Mouse (Mus musculus): ENCODE measurements around the gene Gm13090. TPM values are rescaled to one million over a fixed set of nuclear protein-coding genes. Genes with fewer than 3 reads are reported as not detected.
A peak's percentile ranks its signal among the peaks of the same experiment; 100 is the strongest.

The Gm13090 gene
- polyA plus RNA-seq, 1 experiment from 2014 or later, result not detected

- H3K4me1 ChIP-seq (replicated peaks), result peaks cover 32% of the 10 kb centered on the region
- WGBS, result 12% methylated on average over 9 of the region's 10 CpGs
- ATAC-seq (ENCODE audit: insufficient number of reproducible peaks, insufficient read depth, low FRiP score, low TSS enrichment, low read depth), result peak; percentile 43; the same call in 1 of the 2 replicates
These were observed 38.5 kb downstream of the Gm13090 start for GRCm38 (mm10) chr4:151127636-151128548.

DNA sequence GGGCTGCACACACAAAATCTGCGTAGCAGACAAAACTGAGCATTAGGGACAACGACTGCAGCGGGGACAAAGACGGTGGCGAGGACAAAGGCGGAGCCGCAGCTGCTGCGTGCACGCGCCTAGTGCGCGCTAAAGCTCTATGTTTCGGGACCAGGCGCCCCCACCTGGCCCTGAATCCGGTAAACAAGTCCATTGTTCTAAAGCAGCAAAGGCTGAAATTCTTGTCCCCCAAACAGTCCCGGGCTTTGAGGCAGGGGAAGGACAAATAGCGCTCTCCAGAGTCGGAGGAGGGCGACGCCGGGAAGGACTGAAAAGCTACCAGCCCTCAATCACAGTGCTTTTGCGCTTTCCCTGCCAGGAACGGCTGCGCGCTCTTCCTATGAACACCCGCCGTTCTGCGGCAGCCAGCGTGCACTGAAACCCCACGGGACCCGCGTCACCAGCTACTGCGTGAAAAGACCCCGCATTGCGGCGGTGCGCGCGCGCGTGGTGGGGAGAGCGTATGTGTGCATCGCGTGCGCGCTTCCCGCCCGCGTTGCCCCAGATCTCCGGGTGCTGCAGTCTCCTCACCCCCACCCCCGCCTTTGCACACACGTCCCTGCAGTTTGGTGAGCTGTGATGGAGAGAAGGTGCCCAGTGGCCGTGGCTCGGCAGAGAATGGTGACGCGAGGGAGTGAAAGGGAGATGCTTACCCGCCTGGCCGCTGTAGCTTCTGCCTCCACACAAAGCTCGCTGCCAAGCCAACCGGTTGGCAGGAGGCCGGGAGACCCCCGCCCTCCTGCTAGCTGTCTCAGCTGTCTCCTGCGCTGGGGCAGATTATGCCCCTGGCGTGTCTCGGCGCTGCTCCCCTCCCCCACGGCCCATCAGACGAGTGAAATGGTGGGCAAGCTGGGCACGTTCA lies 39.5 kb downstream of the Gm13090 start:
- 0 out of 2 replicates have a peak, but pooled peaks cover 4% of the 10 kb centered on the region for H3K36me3 ChIP-seq
- H3K9me3 ChIP-seq, result no peaks in the 10 kb centered on the region
- peak; percentile 39; the same call in 1 of the 2 replicates for ATAC-seq (ENCODE audit: insufficient number of reproducible peaks, insufficient read depth, low FRiP score, low TSS enrichment, low read depth)
- peak overlapping the region; percentile 82 for H3K4me2 ChIP-seq
- peak overlapping the region; percentile 88 for H3K9ac ChIP-seq (replicated peaks)
- H3K27me3 ChIP-seq, result no peaks in the 10 kb centered on the region
- WGBS, result under 1% methylated on average over 69 of the region's 69 CpGs
- H3K4me3 ChIP-seq (replicated peaks), result peak overlapping the region; percentile 62
- H3K4me1 ChIP-seq (replicated peaks), result peaks cover 32% of the 10 kb centered on the region
- H3K27ac ChIP-seq, result peak overlapping the region; percentile 96

More at GRCm38 (mm10) chr4:151127636-151128548, 38.5 kb downstream of the Gm13090 start:
- Histone ChIP-seq H3K27ac (peak overlapping the region; percentile 96), H3K9me3 (no peaks in the 10 kb centered on the region), H3K36me3 (0 out of 2 replicates have a peak, but pooled peaks cover 4% of the 10 kb centered on the region), H3K4me2 (peak overlapping the region; percentile 82), H3K4me3 (replicated peaks) (peak overlapping the region; percentile 62), H3K27me3 (no peaks in the 10 kb centered on the region), H3K9ac (replicated peaks) (peak overlapping the region; percentile 88)

DNA sequence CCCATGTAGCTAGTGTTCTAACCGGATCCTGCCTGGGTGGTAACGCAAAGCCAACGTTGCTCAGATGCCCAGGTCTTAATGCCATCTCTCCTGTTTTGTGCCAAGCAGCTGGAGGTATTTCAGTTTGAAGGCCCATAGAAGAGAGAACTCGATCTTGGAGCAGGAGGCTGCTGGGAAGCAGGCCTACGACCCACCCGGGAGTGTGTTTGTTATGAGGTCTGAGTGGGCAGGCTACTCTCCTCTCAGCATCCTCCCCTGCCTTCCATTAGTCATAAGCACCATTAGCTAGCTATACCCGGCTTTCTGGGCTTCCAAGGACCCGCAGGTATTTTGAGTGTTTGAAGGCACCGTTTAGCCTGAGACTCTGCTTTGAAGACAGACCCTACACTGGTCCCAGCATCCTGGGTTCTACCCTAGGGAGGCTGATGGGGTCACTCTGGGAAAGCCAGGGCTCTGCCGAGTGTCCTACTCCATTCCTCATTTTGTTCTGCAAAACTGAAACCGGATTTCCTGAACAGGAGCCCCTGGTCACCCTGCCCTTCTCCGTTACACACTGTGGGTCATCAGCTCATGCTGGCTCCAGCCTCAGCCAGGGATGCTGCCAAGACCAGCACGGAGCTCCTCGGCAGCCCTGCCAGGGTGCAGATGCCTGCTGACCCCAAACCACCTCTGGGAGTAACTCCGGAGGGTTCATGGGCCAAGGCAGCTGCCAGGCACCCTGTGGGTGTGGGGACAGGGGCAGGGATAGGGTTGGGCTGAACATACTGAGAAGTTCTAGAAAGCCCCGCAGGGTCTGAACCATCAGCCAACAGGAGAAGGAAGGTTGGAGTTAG lies 40.6 kb downstream of the Gm13090 start:
- WGBS, result 69% methylated on average over 16 of the region's 16 CpGs
- Histone ChIP-seq H3K4me2 (peak overlapping the region; percentile 82), H3K9me3 (no peaks in the 10 kb centered on the region), H3K27me3 (no peaks in the 10 kb centered on the region), H3K4me1 (replicated peaks) (peaks cover 32% of the 10 kb centered on the region), H3K9ac (replicated peaks) (peak overlapping the region; percentile 88), H3K27ac (peak overlapping the region; percentile 96; the same call in 1 of the 2 replicates), H3K4me3 (replicated peaks) (peak overlapping the region; percentile 62), H3K36me3 (0 out of 2 replicates have a peak, but pooled peaks cover 4% of the 10 kb centered on the region)
- no peak for ATAC-seq (ENCODE audit: insufficient number of reproducible peaks, insufficient read depth, low FRiP score, low TSS enrichment, low read depth)

DNA sequence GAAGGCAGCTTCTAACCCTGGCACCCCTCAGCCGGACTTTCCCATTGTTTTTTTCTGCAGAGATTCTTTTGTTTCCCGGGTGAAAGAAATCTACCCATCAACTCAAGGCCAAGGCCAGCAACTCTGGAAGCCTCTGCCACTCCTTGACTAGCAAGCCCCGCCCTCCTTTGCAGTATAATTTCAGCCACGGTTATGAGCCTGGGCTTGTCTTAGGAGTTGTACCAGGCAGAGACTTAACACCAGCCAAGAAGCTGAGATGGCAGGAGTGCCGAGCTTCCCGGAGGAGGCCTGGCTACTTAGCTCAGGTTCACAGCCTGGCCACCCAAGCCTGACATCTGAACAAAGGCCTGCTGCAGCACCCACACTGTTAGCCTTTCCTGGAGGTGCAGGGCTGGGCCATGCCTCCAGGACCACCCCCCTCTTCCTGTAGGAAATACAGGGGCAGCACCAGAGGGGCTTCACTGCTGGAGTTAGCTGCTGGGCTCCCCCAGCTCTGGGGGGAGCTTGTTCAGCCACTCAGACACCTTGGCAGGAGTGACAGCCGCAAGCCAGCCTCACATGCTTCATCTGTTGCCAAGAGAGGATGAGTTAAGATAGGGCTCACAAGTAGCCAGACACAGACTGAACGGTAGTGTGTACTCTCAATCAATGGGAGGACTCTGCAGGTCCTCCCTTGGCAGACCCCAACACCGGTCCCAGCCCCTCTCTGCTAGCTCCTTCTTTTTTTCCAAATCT lies 41.6 kb downstream of the Gm13090 start:
- Histone ChIP-seq H3K36me3 (0 out of 2 replicates have a peak, but pooled peaks cover 4% of the 10 kb centered on the region), H3K9me3 (no peaks in the 10 kb centered on the region), H3K4me2 (no peak overlapping the region), H3K4me3 (replicated peaks) (no peak overlapping the region), H3K27ac (no peak overlapping the region), H3K9ac (replicated peaks) (no peak overlapping the region), H3K4me1 (replicated peaks) (peaks cover 32% of the 10 kb centered on the region), H3K27me3 (0 out of 2 replicates have a peak, but pooled peaks cover 2% of the 10 kb centered on the region)
- WGBS, result 73% methylated on average over 9 of the region's 9 CpGs
- ATAC-seq (ENCODE audit: insufficient number of reproducible peaks, insufficient read depth, low FRiP score, low TSS enrichment, low read depth), result no peak

GRCm38 (mm10) chr4:151132493-151132892 lies 43.1 kb downstream of the Gm13090 start:
- Histone ChIP-seq H3K4me1 (replicated peaks) (peaks cover 28% of the 10 kb centered on the region), H3K4me3 (replicated peaks) (no peak overlapping the region), H3K36me3 (no peaks in the 10 kb centered on the region), H3K27me3 (peaks cover 3% of the 10 kb centered on the region; the same call in 1 of the 2 replicates), H3K9ac (replicated peaks) (no peak overlapping the region), H3K9me3 (no peaks in the 10 kb centered on the region), H3K4me2 (no peak overlapping the region), H3K27ac (no peak overlapping the region)
- 60% methylated on average over 9 of the region's 9 CpGs for WGBS
- ATAC-seq (ENCODE audit: insufficient number of reproducible peaks, insufficient read depth, low FRiP score, low TSS enrichment, low read depth), result no peak

GRCm38 (mm10) chr4:151133760-151134159 lies 44.4 kb downstream of the Gm13090 start:
- WGBS, result 65% methylated on average over 4 of the region's 4 CpGs
- Histone ChIP-seq H3K4me2 (no peak overlapping the region), H3K4me1 (replicated peaks) (peaks cover 26% of the 10 kb centered on the region), H3K4me3 (replicated peaks) (no peak overlapping the region), H3K36me3 (no peaks in the 10 kb centered on the region), H3K27ac (no peak overlapping the region), H3K27me3 (peaks cover 9% of the 10 kb centered on the region), H3K9me3 (no peaks in the 10 kb centered on the region), H3K9ac (replicated peaks) (no peak overlapping the region)
- no peak for ATAC-seq (ENCODE audit: insufficient number of reproducible peaks, insufficient read depth, low FRiP score, low TSS enrichment, low read depth)

- H3K9ac ChIP-seq (replicated peaks), result no peak overlapping the region
- H3K4me3 ChIP-seq (replicated peaks), result no peak overlapping the region
- no peak overlapping the region for H3K27ac ChIP-seq
- no peak overlapping the region for H3K4me2 ChIP-seq
- peaks cover 25% of the 10 kb centered on the region for H3K27me3 ChIP-seq
- peaks cover 37% of the 10 kb centered on the region for H3K4me1 ChIP-seq (replicated peaks)
- ATAC-seq (ENCODE audit: insufficient number of reproducible peaks, insufficient read depth, low FRiP score, low TSS enrichment, low read depth), result no peak
- no peaks in the 10 kb centered on the region for H3K36me3 ChIP-seq
- WGBS, result 82% methylated on average over 8 of the region's 8 CpGs
- H3K9me3 ChIP-seq, result no peaks in the 10 kb centered on the region
These were observed 46.1 kb downstream of the Gm13090 start for GRCm38 (mm10) chr4:151135491-151135890.

DNA sequence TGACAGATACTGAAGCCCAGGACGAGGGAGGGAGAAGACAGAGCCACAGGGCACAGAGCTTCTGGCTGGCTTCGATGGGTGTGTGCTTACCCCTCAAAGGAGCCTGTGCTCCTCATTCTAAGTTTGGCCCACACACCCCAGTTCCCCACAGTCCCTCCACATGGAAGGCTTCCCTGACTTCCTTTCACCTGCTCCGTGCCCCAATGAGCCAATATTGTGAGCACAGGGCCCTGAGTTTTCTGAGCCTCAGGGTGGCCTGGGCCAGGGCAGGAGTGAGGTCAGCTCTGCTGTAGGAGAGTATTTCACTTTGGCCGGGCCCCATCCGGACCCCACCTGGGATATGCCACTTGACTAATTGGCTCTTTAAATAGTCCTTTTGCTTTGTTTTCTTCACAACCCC lies 48.3 kb downstream of the Gm13090 start:
- Histone ChIP-seq H3K4me2 (no peak overlapping the region), H3K9ac (replicated peaks) (no peak overlapping the region), H3K27me3 (peaks cover 35% of the 10 kb centered on the region), H3K4me1 (replicated peaks) (peaks cover 34% of the 10 kb centered on the region), H3K27ac (no peak overlapping the region), H3K4me3 (replicated peaks) (no peak overlapping the region), H3K36me3 (no peaks in the 10 kb centered on the region), H3K9me3 (no peaks in the 10 kb centered on the region)
- no peak for ATAC-seq (ENCODE audit: insufficient number of reproducible peaks, insufficient read depth, low FRiP score, low TSS enrichment, low read depth)
- 62% methylated on average over 5 of the region's 5 CpGs for WGBS

DNA sequence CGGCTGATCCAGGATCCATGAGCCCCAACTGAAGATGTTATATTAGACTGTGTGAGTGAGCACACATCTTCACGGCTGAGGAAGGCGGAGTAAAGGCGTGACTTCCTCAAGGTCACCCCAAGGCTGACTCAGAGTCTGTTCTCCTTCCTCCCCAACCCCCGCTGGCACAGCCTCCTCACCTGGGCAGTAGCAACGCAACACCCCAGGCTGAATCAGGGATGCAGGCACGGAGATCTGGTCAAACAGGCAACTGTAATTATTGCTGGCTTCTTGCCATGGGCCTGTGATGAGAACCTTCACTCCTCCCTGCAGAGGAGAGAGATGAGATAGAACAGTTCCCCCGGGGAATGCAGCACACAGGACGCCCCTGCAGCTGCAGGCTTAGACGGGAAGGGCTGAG lies 48.8 kb downstream of the Gm13090 start:
- H3K9ac ChIP-seq (replicated peaks), result no peak overlapping the region
- ATAC-seq (ENCODE audit: insufficient number of reproducible peaks, insufficient read depth, low FRiP score, low TSS enrichment, low read depth), result no peak
- H3K4me1 ChIP-seq (replicated peaks), result peaks cover 34% of the 10 kb centered on the region
- H3K9me3 ChIP-seq, result no peaks in the 10 kb centered on the region
- no peaks in the 10 kb centered on the region for H3K36me3 ChIP-seq
- WGBS, result 27% methylated on average over 10 of the region's 10 CpGs
- H3K27me3 ChIP-seq, result peaks cover 35% of the 10 kb centered on the region
- H3K27ac ChIP-seq, result no peak overlapping the region
- no peak overlapping the region for H3K4me3 ChIP-seq (replicated peaks)
- H3K4me2 ChIP-seq, result no peak overlapping the region

DNA sequence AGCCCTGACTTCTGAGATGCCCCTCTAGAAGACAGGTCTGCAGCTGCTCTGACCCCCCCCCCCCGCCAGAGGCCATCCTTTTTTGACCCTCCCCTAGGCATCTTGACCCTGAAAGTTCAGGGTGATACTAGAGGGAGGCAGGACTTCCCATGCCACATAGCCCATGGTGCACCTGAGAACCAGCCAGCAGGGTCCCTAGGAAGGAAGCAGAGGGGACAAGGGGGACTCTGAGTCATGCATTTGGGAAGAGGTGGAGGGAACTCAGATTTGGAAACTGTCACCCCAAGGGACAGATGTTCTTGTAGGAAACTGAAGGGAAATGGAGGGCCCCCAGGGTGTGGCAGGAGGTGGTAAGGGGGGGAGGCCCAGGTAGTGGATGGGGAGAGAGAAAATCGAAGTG lies 49.2 kb downstream of the Gm13090 start:
- no peak overlapping the region for H3K27ac ChIP-seq
- 10% methylated on average over 2 of the region's 2 CpGs for WGBS
- no peak for ATAC-seq (ENCODE audit: insufficient number of reproducible peaks, insufficient read depth, low FRiP score, low TSS enrichment, low read depth)
- H3K9ac ChIP-seq (replicated peaks), result no peak overlapping the region
- no peaks in the 10 kb centered on the region for H3K9me3 ChIP-seq
- H3K4me1 ChIP-seq (replicated peaks), result peaks cover 34% of the 10 kb centered on the region
- no peak overlapping the region for H3K4me2 ChIP-seq
- H3K36me3 ChIP-seq, result no peaks in the 10 kb centered on the region
- H3K27me3 ChIP-seq, result peaks cover 35% of the 10 kb centered on the region
- H3K4me3 ChIP-seq (replicated peaks), result no peak overlapping the region

All from limb, embryonic 12.5 days (tissue).